Mouse (Mus musculus): Measurements from ENCODE around the gene Ilf2. TPM values are rescaled to one million over a fixed set of nuclear protein-coding genes. Genes with fewer than 3 reads are reported as not detected.
A peak's percentile ranks its signal among the peaks of the same experiment; 100 is the strongest.

Gene Ilf2
- total RNA-seq (2018; cell fraction: chromatin; rRNA removed): 10 to 100 TPM; 21.3 to 80.0 (median 57.2) TPM
- total RNA-seq (2018; cell fraction: cytosol; rRNA removed): 10 to 100 TPM; 15.2 to 29.1 (median 21.7) TPM
- 10 to 100 TPM; 18.9 to 68.1 (median 27.6) TPM for total RNA-seq (2018; cell fraction: nucleus; rRNA removed)
- polyA plus RNA-seq (2018): 17.9 to 39.5 TPM (median 31.2 TPM) in 3 replicates

- peaks cover under 1% of the 10 kb centered on the region; the same call in 1 of the 2 replicates for H3K36me3 ChIP-seq (ENCODE audit: inconsistent target)
- WGBS (ENCODE audit: missing documents): under 1% methylated on average over 44 of the region's 45 CpGs
- H3K27ac ChIP-seq: peak within 1 kb of the TSS; percentile 29
- peaks cover 30% of the 10 kb centered on the region for H3K79me2 ChIP-seq (ENCODE audit: inconsistent target)
- H3K4me3 ChIP-seq (ENCODE audit: inconsistent target): peak within 1 kb of the TSS; percentile 87
Observed at GRCm38 (mm10) chr3:90475831-90476611, at the start of gene Ilf2. TSS of gene Ilf2 (plus strand) at chr3:90476126.

- Histone ChIP-seq H3K36me3 (ENCODE audit: inconsistent target) (peaks cover 7% of the 10 kb centered on the region; the same call in 1 of the 2 replicates), H3K27ac (no peak overlapping the region), H3K4me3 (ENCODE audit: inconsistent target) (no peak overlapping the region), H3K79me2 (ENCODE audit: inconsistent target) (no peaks in the 10 kb centered on the region)
- 88% methylated on average over 1 of the region's 1 CpGs for WGBS (ENCODE audit: missing documents)
Observed at GRCm38 (mm10) chr3:90427574-90427973, 48.4 kb upstream of the Ilf2 start.

- Histone ChIP-seq H3K4me3 (ENCODE audit: inconsistent target) (no peak overlapping the region), H3K27ac (no peak overlapping the region), H3K79me2 (ENCODE audit: inconsistent target) (no peaks in the 10 kb centered on the region), H3K36me3 (ENCODE audit: inconsistent target) (0 out of 2 replicates have a peak, but pooled peaks cover 1% of the 10 kb centered on the region)
- WGBS (ENCODE audit: missing documents): 99% methylated on average over 6 of the region's 6 CpGs
Observed at GRCm38 (mm10) chr3:90428186-90428585, 47.7 kb upstream of the Ilf2 start.

- Histone ChIP-seq H3K79me2 (ENCODE audit: inconsistent target) (no peaks in the 10 kb centered on the region), H3K27ac (no peak overlapping the region), H3K4me3 (ENCODE audit: inconsistent target) (no peak overlapping the region), H3K36me3 (ENCODE audit: inconsistent target) (no peaks in the 10 kb centered on the region)
- WGBS (ENCODE audit: missing documents): 93% methylated on average over 3 of the region's 3 CpGs
Observed at GRCm38 (mm10) chr3:90429576-90429975, 46.4 kb upstream of the Ilf2 start.

- Histone ChIP-seq H3K27ac (peak overlapping the region; percentile 93), H3K79me2 (ENCODE audit: inconsistent target) (no peaks in the 10 kb centered on the region), H3K4me3 (ENCODE audit: inconsistent target) (peak overlapping the region; percentile 86), H3K36me3 (ENCODE audit: inconsistent target) (no peaks in the 10 kb centered on the region)
- WGBS (ENCODE audit: missing documents): 20% methylated on average over 1 of the region's 2 CpGs
Observed at GRCm38 (mm10) chr3:90432348-90432747, 43.6 kb upstream of the Ilf2 start.

- under 1% methylated on average over 12 of the region's 12 CpGs for WGBS (ENCODE audit: missing documents)
- no peaks in the 10 kb centered on the region for H3K79me2 ChIP-seq (ENCODE audit: inconsistent target)
- H3K4me3 ChIP-seq (ENCODE audit: inconsistent target): peak overlapping the region; percentile 86
- H3K36me3 ChIP-seq (ENCODE audit: inconsistent target): no peaks in the 10 kb centered on the region
- H3K27ac ChIP-seq: peak overlapping the region; percentile 93
Observed at GRCm38 (mm10) chr3:90432811-90433219, 43.1 kb upstream of the Ilf2 start.

GRCm38 (mm10) chr3:90433381-90434020 is 42.4 kb upstream of the Ilf2 start, which contains the start of gene Ints3:
TSS of gene Ints3 (minus strand) at chr3:90433622.
- H3K79me2 ChIP-seq (ENCODE audit: inconsistent target): no peaks in the 10 kb centered on the region
- peak within 1 kb of the TSS; percentile 86 for H3K4me3 ChIP-seq (ENCODE audit: inconsistent target)
- WGBS (ENCODE audit: missing documents): under 1% methylated on average over 52 of the region's 52 CpGs

GRCm38 (mm10) chr3:90434073-90434730 is 41.7 kb upstream of the Ilf2 start:
- H3K27ac ChIP-seq: peak overlapping the region; percentile 38
- H3K36me3 ChIP-seq (ENCODE audit: inconsistent target): no peaks in the 10 kb centered on the region
- H3K4me3 ChIP-seq (ENCODE audit: inconsistent target): peak overlapping the region; percentile 60
- H3K79me2 ChIP-seq (ENCODE audit: inconsistent target): no peaks in the 10 kb centered on the region
- 56% methylated on average over 11 of the region's 11 CpGs for WGBS (ENCODE audit: missing documents)

More at GRCm38 (mm10) chr3:90433381-90434020, 42.4 kb upstream of the Ilf2 start, which contains the start of gene Ints3:
- Histone ChIP-seq H3K27ac (peak within 1 kb of the TSS; percentile 93), H3K36me3 (ENCODE audit: inconsistent target) (no peaks in the 10 kb centered on the region)

GRCm38 (mm10) chr3:90437131-90437530 is 38.8 kb upstream of the Ilf2 start:
- H3K27ac ChIP-seq: no peak overlapping the region
- WGBS (ENCODE audit: missing documents): 83% methylated on average over 4 of the region's 4 CpGs

GRCm38 (mm10) chr3:90440756-90441155 is 35.2 kb upstream of the Ilf2 start:
- WGBS (ENCODE audit: missing documents): 100% methylated on average over 1 of the region's 2 CpGs
- H3K79me2 ChIP-seq (ENCODE audit: inconsistent target): no peaks in the 10 kb centered on the region
- no peaks in the 10 kb centered on the region for H3K36me3 ChIP-seq (ENCODE audit: inconsistent target)
- H3K27ac ChIP-seq: no peak overlapping the region
- no peak overlapping the region for H3K4me3 ChIP-seq (ENCODE audit: inconsistent target)

More at GRCm38 (mm10) chr3:90437131-90437530, 38.8 kb upstream of the Ilf2 start:
- Histone ChIP-seq H3K79me2 (ENCODE audit: inconsistent target) (no peaks in the 10 kb centered on the region), H3K4me3 (ENCODE audit: inconsistent target) (no peak overlapping the region), H3K36me3 (ENCODE audit: inconsistent target) (no peaks in the 10 kb centered on the region)

- no peaks in the 10 kb centered on the region for H3K36me3 ChIP-seq (ENCODE audit: inconsistent target)
- H3K79me2 ChIP-seq (ENCODE audit: inconsistent target): no peaks in the 10 kb centered on the region
- H3K27ac ChIP-seq: no peak overlapping the region
- H3K4me3 ChIP-seq (ENCODE audit: inconsistent target): no peak overlapping the region
- 93% methylated on average over 3 of the region's 3 CpGs for WGBS (ENCODE audit: missing documents)
Observed at GRCm38 (mm10) chr3:90443977-90444376, 31.9 kb upstream of the Ilf2 start.

GRCm38 (mm10) chr3:90445417-90446200 is 30.3 kb upstream of the Ilf2 start:
- H3K79me2 ChIP-seq (ENCODE audit: inconsistent target): no peaks in the 10 kb centered on the region
- WGBS (ENCODE audit: missing documents): 84% methylated on average over 11 of the region's 11 CpGs
- H3K4me3 ChIP-seq (ENCODE audit: inconsistent target): no peak overlapping the region
- H3K27ac ChIP-seq: peak overlapping the region; percentile 60
- no peaks in the 10 kb centered on the region for H3K36me3 ChIP-seq (ENCODE audit: inconsistent target)

- H3K36me3 ChIP-seq (ENCODE audit: inconsistent target): no peaks in the 10 kb centered on the region
- no peaks in the 10 kb centered on the region for H3K79me2 ChIP-seq (ENCODE audit: inconsistent target)
- H3K4me3 ChIP-seq (ENCODE audit: inconsistent target): no peak overlapping the region
- H3K27ac ChIP-seq: peak overlapping the region; percentile 60
- WGBS (ENCODE audit: missing documents): 15% methylated on average over 17 of the region's 17 CpGs
Observed at GRCm38 (mm10) chr3:90446389-90447122, 29.4 kb upstream of the Ilf2 start.
